Mouse (Mus musculus): ENCODE data around the gene Ppm1b.

Ppm1b gene

GRCm38 (mm10) chr17:85067331-85067730 is 110.8 kb downstream of the Ppm1b start:
- DNase-seq (ENCODE audit: extremely low read depth, low read depth, low spot score), result no peak

GRCm38 (mm10) chr17:85070658-85071057 is 114.1 kb downstream of the Ppm1b start:
- DNase-seq (ENCODE audit: extremely low read depth, low read depth, low spot score), result no peak

GRCm38 (mm10) chr17:85071088-85071775 is 114.7 kb downstream of the Ppm1b start:
- DNase-seq (ENCODE audit: extremely low read depth, low read depth, low spot score), result no peak

- DNase-seq (ENCODE audit: extremely low read depth, low read depth, low spot score), result no peak
These were observed 115.8 kb downstream of the Ppm1b start for GRCm38 (mm10) chr17:85072383-85072782.

GRCm38 (mm10) chr17:85073214-85073613 is 116.7 kb downstream of the Ppm1b start:
- no peak for DNase-seq (ENCODE audit: extremely low read depth, low read depth, low spot score)
